Mouse (Mus musculus): Measurements from ENCODE around the gene Wdr92.

The Wdr92 gene

DNA sequence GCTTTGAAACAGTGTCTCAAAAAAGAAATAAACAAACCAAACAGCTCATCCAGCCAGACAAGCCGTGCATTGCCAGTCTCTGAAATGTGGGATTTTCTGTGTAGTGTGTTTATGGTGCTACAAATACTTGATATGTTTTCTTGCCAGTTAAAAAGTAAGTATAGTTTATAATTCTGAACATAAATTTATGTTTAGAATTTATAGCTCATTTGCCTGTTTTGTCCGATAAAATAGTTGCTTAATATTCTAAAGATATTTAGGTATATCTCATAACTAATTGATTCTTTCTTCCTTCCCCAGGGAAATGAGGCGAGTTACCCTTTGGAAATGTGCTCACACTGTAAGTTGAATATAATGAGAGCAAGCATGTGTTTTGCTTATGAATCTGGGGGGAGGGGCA, at the start of gene Wdr92:
TSS of gene Wdr92 (plus strand) at position 301 of the 400 bp plus-strand sequence.
- no peak for DNase-seq (ENCODE audit: low read depth)

DNA sequence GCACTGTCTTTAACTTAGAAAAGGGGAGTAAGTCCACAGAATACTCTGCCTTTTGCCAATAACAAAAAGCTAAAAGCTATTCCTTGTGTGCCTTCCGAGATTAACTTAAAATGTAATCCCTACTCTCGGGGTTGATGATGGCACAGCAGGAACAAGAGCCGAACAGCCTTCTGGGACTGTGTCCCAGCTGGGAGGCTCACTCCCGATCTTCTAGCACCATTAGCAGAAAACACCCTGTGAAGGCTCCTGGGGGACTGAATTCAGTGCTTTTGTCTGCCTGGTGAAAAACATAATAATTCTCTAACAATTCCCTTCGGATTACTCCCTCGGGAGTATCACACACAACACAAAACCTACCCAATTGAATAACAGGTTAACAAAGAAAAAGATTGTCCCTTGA, 46.3 kb upstream of the Wdr92 start:
- DNase-seq (ENCODE audit: low read depth) = no peak

DNA sequence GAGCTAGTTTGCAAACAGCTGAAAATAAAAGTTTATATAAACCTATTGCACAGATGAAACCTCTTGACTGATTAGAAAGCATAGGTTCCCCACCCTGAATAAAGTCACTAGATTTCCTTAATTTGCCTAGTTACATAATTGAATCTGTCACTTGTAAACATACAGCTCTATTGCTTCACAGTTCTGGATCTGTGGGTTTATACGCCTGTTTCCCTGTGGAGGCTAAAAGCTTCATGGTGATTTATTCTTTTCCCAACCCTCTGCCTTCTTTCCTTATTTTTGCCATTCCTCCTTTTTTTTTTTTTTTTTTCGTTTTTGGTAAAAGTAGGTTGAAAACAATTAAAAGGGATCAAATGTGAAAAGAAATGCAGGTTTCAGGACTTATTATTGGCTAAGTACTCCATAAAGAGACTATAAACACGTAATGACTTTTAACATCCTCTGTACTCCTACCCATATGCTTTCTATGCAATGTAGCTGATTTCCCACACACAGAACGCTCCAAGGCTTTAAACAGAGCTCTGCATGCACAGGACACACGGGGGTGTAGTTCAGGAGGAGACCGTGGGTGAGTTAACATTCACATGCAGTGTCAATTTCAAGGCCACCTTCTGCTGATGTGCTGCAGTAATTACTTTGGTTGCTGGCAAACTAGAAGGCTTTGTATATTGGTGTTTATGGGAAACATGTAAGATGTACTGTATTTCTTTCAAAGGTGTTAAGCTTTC, 43.4 kb upstream of the Wdr92 start:
- no peak for DNase-seq (ENCODE audit: low read depth)

DNA sequence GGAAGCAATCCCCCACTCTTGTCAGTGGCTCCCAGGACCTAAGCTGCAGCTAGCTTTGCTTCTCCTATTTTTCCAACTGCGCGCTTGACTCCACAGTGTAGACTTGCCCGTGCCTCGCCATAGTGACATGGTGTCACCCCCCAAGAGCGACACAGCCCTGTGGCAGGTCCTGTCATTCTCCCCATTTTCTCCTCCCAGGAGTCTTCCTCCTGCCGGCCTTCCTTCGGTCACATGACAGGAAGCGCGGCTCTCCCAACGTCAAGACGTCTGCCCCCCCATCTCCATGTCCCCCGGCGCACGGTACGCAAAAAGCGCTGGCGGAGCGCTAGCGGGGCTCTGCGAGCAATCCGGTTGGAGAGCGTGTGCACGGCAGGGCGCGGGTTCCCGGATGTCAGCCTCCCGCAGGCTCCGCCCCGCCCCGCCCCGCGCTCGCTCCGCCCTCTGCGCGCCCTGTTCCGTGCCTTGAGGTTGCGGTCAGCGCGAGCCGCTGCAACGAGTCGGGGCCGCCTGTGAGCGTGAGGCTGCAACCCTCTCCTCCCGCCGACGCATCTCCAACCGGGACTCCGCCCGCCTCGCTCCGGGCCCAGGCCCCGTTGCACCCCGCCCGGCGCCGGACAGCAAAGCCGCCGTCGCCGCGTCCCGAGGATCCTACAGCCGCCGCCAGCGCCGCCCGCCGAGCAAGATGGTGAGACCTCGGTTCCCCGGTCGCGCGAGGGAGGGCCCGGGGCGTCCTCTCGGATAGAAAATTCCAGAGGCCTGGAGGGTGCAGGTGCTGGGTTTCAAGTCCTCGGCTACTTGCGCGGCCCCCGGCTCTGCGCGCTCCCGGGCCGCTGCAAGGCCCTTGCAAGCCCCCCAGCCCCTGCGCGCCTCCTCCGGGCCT, 22.8 kb upstream of the Wdr92 start, which contains the start of gene Ppp3r1:
TSS of gene Ppp3r1 (plus strand) at position 406 of the 880 bp plus-strand sequence.
- peak; percentile 91 for DNase-seq (ENCODE audit: low read depth)

DNA sequence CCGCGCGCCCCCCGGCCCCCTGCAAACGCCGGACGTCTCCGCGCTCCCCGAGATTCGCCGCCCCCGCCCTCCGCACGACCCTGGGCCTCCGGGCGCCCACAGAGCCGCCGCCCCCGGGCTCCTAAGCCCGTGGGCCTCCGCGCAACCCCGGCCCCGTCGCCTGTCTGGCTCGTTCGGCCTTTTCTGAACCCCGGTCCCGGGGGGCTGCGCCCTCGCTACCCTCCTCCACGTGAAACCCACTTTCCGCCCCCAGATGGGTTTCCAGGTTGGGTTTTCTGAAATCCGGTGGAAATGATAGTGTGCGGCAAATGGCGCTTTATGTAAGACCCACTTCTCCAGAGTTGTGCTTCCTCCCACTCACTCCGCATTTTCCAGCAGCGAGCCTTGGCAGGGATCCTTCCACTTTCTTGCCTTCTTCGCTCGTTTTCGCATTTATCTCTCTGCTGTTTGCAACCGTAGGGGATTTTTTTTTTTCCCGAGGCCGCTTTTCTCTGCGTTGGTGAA, 22.1 kb upstream of the Wdr92 start:
- no peak for DNase-seq (ENCODE audit: low read depth)

DNA sequence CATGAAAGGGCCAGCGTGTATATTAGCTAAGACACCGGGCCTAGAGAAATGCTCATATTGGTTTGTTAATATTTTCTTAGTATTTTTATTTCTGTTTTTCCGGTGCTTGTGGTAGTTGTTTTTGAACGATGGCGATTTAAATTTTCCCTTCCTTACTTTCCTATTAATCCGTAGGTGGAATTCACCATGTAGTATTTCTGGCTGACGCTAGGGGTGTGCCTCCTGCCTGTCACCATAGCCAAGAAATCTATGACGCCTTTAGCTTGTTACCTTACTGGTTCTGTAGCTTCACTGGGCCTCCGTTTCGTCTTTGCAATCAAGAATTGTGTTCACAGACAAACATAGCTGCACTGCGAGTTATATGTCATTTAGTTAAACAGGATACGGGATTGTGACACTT, 21.7 kb upstream of the Wdr92 start:
- no peak for DNase-seq (ENCODE audit: low read depth)

DNA sequence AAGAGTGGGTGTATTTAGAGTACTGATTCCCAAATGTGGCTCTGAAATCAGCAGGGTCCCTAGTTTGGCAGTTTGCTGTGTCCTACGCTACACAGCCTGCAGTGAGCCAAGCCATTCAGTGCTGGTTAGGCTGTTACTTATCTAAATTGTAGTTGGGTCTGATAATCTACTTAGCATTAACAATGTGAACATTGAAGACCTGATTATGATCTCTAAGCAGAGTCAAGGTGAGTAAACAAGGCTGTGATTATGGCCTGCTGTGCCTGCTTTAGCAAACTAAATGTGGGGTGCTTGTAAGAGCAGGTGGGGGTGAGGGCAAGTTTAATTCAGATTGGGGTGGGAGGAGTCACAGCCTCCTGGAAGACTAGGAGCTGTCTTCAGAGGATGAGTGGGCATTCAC, 18.0 kb upstream of the Wdr92 start:
- no peak for DNase-seq (ENCODE audit: low read depth)

DNA sequence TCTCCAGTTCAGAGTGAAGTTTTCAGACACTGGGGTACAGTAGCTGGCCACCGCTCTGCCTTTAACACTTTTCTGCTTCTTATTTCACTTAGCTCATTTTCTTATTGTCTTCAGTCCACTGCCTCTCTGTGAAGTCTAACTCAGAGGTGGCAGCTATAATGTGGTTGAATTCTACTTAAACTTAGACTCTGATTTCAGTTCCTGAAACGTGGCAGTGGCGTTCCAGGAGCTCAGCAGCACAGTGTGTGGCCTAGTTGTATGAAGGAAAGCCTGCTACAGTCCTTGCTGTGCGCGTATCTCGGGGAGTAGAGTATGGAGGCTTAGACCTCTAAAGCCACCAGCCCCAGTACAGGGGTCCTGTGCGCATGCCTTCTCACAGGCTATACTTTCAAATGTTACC, 15.3 kb upstream of the Wdr92 start:
- no peak for DNase-seq (ENCODE audit: low read depth)

DNA sequence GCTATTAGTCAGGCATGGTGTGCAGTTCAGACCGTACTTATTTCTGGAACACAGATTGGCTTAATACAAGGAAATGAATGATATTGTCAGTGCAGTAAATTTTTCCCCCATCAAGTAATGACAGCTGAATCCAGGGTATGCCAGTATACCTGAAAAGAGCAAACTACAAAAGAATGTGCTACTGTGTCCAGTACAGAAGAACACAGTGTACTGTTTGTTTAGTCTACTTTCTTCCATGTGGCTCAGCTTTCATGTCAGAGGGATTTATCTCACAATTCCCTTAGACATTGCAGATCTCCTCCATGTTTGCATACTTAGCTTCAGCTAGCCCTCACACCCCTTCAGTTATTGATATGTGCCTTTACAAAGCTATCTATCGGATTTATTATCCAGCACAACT, 12.6 kb upstream of the Wdr92 start:
- no peak for DNase-seq (ENCODE audit: low read depth)

DNA sequence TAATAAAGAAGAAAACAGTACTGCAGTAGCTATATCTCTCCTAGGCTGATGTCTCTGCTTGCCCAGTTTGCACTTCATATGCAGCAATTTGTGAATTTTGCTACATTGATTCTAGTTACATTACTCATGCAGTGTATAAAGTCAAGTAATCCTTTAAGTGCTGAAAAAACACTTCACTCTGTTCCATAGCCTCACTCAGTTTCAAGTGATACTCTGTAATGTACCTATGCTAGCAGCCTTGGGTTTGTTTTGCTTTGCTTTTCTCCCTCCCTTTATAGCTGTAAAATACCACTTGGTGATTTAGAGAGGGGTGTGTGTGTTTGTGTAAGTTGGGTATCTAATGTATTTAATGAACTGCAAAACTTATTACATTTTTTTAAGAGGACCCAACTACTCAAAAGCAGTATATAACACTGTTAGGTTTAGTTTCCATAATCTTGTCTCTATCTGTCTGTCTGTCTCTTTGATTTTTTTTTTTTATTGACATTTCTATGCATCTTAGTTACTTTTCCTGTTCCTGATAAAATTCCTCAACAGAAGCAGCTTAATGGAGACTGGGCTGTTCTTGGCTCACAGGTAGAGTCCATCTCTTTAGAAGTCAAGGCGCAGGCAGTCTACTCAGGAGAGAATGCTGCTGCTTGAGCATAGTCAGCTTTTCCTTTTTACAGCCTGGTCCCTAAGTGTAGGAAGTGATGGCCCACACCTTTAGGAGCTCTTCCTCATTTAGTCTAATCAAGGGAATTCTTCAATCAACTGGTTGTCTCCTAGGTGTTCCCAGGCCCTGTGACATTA, 10.8 kb upstream of the Wdr92 start:
- no peak for DNase-seq (ENCODE audit: low read depth)

DNA sequence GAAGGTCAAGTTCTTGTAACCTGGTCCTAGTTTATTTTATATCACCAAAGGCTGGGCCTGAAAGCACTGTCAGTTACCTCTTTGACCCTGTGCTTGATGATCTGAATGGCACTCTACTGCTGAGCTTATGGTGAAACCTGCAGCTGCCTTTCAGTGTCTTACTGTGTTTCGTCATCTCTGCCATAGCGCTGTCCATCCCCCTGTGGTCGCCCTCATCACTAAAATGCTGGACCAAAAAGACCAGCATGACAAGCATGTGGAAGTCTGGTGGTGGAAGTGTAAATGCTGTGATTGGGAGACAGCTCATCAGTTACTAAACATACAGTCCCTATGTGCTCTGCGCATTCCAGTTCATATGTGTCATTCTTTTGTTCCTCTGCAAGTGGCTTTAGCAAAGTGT, 9.6 kb upstream of the Wdr92 start:
- DNase-seq (ENCODE audit: low read depth) = no peak

DNA sequence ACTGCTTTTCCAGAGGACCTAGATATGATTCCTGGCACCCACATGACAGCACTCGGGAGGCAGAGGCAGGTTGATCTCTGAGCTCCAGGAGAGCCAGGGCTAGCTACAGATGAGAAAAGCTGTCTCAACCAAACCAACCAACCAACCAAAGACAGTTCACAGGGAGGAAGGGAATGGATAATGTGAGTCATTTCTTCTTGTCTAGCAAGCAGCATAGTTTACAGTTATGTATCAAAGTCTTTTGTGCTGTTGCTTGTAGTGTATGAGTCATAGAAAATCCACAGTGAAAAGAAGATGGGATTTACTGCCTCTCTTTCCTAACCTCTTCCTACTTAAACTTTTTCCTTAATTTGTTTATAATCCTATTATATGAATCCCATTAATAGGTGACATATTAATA, 5.3 kb upstream of the Wdr92 start:
- no peak for DNase-seq (ENCODE audit: low read depth)

DNA sequence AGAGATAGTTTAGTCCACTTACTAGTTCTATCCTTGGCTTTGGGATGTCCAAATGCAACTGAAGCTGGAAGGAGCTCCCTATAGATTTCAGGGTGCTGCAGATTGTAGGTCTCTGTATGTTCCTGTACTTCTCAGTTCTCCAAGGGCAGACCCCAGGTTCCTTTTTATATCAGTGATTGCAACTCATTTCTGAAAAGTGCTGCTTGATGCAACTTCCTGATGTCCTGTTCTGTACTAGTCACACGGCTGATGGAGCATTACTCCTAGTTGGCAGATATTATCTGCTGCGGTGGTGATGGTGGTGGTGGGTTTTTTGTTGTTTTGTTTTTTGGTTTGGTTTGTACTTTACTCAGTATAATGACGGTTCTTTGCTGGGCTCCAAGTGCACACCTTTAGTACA, 1.2 kb upstream of the Wdr92 start:
- DNase-seq (ENCODE audit: low read depth) = no peak

DNA sequence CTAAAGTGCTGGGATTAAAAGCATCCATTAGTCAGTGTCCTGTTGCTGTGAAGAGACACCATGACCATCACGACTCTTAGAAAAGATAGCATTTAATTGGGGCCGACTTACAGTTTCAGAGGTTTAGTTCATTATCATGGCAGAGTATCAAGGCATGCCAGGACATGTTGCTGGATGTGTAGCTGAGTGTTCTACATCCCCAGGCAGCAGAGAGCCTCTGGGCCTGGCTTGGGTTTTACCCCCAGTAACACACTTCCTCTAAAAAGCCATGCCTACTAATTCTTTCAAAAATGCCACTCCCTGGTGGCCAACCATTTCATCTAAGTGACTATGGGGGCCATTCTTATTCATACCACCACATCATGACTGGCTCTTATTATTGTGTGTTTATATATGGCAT, 1.3 kb downstream of the Wdr92 start:
- no peak for DNase-seq (ENCODE audit: low read depth)

DNA sequence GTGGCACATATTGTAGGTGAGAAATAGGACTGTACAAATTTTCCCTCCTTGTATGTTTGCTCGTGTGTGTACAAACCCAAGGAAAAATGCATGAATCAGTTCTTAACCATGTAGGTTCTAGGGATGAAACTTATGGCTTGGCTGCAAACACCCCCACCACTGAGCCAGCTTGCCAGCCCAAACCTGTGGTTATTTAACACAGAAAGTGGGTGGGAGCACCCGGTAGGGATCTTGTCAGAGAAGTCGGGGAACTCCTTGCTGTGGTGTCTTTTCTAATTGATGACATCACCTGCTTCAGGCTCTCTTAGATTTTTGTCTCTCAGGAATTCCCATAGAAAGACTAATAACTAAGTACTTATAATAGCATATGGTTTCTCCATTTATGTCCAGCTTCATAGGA, 5.7 kb downstream of the Wdr92 start:
- DNase-seq (ENCODE audit: low read depth) = no peak

DNA sequence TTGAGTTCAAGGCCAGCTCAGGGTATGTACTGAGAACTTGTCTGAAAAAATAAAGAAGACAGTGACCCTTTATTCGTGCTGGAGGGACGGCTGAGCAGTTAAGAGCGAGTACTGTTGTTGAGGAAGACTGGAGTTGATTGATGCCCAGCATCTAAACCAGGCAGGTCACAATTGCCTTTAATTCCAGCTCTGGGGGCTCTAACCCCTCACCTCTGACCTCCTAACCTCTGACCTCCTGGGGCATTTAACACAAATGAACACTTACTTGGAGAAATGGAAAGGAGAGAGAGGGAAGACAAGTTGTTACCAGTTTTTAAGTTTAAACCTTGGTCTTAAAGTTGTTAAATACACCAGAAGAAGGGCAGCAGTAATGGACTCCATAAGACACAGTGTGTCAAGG, 6.9 kb downstream of the Wdr92 start:
- no peak for DNase-seq (ENCODE audit: low read depth)

DNA sequence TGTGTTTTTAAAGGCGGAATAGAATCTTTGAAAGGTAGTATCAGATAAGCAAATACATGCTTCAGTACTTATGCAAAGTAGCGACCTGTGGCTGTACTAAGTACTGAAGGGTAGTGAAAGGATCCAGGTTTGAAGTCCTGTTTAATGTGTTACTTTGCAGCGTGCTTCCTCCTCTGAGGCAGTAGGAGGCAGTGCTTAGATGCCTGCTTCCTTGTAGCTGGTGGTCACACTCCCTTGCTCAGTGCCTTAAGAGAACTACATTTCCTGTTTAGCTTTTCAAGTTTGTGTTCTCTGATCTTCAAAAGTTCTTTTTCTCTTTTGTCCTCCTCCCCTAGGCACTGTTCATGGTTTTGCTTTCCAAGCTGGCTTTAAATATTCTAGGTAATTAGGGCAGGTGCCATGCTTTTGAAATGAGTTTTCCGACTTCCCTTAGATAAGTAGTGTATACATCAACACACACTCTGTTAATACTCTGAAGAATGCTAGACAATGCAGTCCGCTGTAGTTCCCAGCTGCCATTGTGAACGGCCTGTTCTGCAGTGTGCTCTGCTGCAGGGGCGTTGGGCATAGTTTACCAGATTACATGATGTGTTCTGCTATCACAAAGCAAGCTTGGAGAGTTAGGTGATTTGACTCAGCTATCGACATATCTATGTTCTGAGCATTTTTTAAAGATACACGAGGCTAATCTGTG, 10.4 kb downstream of the Wdr92 start:
- DNase-seq (ENCODE audit: low read depth) = no peak

DNA sequence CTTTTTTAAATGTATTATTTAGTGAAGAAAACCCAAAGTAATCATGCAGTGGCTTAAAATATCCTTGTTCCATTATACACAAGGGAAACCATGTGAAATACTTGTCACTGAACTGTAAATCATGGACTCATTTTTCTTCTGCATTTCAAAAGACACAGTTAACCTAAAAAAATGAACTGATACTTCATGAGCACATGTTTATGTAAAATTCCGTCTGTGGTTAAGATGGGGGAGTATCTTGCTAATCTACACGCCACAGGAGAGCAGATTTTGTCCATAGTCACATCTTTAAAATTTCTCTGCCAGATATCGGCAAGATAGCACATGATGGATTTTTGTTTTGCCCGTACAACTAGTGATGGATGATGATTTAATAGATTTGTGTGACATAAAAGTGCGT, 17.3 kb downstream of the Wdr92 start:
- no peak for DNase-seq (ENCODE audit: low read depth)

DNA sequence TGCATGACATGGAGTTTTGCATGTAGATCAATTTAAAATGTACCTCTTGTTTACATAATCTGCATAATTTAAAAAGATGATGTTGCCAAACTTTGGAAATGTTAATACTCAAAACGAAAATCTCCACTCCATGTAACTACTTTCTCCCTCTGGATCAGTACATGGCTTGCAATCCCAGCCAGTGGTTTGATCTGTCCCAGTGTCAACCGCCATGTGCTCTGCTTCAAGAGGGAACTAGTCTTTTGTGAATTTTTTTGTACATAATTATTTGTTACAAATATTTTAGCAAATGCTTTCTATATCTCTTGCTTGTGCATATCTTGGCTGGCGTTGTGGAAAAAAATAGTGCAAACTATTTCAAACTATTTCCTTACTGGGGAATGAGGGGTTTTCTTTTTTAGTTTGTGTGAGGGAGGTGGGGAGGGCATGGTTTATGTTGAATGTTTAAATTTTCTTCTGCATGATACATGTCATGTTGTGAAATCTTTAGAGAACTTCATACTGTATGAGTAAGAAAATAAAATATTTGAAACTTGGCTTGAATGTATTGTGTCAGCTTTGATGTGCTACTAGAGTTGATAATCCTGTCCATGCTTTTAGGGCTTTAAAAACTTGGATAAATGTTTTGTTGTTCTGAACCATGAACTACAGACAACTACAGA, 18.1 kb downstream of the Wdr92 start:
- no peak for DNase-seq (ENCODE audit: low read depth)

DNA sequence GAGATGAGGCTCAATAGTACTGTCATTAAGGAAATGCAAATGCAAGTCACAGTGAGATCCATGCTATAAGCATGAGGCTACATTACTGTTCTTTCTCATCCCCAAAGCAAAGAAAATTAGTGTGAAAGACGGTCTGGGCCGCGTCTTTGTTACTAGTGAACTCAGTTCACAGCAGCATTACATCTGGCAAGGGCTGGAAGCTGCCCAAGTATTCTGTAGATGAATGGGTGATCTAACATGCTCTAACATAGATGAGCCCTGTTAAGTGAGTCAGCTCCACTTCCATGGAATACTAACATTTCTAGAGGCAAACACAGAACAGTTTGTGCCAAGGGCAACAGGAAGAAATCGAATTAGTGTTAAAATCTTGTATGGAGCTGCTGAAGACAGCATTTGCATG, 19.0 kb downstream of the Wdr92 start:
- no peak for DNase-seq (ENCODE audit: low read depth)

DNA sequence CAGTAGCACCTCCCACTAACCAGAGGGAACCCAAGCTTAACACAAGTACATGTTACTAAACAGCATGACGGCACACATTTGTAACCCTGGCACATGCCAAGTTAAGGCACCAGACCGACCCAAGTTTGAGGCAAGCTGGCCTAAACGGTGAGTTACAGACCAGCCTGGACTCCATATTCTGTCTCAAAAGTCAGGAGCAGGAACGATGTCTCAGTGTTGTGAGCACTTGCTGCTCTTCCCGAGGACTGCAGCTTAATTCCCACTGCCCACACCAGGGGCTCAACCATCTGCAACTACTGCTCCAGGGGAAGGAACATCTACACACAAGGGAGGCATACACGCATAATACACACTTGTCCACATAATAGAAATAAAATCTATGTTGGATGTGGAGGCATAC, 20.6 kb downstream of the Wdr92 start:
- no peak for DNase-seq (ENCODE audit: low read depth)
